Mouse (Mus musculus) liver (tissue): Measurements from ENCODE around the gene Ak5.
"Not testable (repeated sequence)": the region's sequence is repeated elsewhere in the genome, so short reads cannot be mapped to it uniquely, and the experiment has no call there.

Source experiments
- DNase-seq: peaks from one replicate; pipeline ENCODE4 v3.0.0-alpha.2; 2020; ENCODE audit warnings: mixed read lengths

Ak5 gene

DNA sequence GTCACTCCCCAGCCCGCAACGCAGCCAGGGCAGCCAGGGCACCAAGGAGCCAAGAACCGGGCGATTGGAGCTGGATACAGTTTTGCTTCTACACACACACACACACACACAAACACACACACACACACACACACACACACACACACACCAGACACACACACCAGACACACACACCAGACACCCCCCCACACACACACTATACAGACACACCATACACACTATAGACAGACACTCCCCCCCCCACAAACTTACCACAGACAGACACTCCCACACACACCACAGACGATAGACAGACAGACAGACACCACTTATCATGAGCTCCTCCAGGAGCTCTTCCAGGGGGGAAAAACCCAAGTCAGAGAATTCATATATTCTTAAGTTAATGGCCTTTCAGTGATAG, at the start of gene Ak5:
Gene Ak5, minus strand, starts transcription at position 122 of the 400 bp plus-strand sequence.
- DNase-seq: no peak

DNA sequence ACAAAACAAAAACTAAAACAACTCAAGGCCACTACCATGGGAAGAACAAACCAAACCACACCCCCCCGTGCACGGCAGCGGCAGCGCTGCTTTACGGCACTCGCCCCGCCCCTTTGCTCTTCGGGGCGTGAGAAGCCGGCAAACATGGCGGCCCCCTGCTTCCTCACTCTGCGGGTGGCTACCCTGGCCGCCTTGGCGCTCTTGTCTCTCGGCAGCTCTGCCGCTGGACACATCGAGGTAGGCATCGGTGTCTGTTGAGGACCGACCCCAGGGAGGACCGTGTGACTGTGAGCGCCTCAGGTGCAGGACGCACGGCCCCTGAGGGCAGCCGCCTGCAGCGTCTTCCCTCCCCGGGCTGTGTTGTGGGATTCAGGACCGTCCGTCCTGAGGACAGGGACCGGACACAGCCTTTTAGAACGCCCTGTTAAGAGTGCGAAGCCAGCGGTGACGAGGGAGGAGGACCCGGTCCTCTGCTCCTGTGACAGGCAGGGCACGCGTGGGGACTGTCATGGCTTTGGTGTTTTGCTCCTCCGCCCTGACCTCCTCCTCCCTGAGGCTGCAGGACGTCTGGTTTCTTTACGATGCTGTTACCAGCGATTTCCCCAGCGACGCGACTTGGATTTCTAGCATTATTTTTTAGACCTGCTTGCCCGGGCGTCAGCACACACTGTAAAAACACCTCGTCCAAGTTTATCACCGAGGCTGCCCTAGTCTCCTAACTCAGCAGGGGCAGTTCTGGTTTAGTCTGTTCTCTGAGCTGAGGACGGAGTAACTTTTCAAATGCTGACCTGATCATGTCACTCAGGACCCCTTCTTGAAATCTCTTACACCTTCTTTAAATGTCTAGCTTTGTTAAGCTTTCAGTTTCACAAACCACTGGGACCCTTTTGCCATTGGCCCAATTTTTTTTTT, 46.1 kb upstream of the Ak5 start, which contains the start of gene Pigk:
Gene Pigk, plus strand, starts transcription at position 110 of the 912 bp plus-strand sequence.
- peak; percentile 91 for DNase-seq

DNA sequence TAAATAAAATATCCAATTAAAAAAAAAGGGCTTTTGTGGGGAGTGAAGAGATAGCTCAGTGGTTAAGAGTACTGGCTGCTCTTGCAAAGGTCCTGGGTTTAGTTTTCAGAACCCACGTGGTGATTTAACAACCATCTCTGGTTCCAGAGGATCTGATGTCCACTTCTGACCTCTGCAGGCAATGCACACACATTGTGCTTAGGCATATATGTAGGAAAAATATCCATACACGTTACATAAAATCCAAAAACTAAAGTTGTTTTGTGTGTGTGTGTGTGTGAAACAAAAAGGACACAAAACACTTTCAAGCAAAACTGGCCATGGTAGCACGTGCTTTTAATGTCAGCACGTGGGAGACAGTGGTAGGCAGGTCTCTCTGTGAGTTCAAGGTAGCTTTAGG, 44.8 kb upstream of the Ak5 start:
- no peak for DNase-seq

DNA sequence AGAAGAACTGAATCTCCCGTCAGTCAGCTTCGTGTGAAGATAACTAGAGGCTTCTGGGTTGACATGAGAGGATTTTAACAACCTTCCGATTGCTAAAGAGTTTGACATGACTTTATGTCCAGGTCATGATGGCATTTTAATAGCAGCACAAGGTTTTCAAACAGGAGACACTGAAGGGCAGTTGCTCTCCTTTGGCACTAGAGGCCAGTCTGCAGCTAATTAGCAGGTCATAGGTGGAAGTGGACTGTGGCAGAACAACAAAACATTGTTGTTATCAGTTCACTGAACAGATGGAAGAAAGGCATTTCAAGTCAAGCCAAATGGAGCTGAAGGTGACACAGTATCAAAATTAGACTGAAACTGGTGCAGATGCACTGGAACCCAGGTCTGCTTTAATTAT, 41.8 kb upstream of the Ak5 start:
- DNase-seq: no peak

DNA sequence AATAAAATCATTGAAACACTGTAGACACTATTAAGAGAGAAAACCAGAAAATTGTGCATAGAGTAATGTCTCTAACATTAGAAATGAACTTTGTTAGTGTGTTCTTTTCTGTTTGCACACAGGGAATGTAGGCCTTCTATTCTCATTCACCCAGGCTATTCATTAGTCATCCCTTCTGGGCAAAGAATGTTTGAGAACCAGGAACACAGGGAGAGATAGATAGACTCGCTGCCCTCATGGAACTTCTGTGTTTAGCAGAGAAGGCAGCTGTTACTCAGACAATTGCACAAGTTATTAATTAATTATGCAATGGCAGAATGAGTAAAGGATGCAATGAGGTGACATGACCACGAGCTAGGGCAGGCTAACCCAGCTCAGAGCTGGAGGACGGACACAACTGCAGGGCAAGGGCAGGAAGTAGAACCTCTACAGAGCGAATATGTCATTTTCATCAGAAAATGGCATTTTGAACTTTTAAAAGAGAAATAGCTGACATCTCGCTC, 39.2 kb upstream of the Ak5 start:
- no peak for DNase-seq

DNA sequence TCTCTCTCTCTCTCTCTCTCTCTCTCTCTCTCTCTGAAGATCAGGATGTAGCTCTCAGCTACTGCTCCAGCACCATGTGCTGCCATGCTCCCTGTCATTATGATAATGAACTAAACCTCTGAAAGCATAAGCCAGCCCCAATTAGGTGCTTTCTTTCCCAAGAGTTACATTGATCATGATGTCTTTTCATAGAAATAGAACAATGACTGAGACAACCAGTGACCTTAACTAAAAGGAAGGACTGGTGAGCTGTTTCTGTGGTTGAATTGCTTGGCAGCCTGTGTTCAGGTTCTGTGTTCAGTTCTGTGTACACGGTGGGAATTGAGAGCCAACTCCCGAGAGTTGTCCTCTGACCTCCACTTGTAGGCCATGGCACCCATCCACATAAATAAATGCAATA, 38.7 kb upstream of the Ak5 start:
- DNase-seq: no peak

DNA sequence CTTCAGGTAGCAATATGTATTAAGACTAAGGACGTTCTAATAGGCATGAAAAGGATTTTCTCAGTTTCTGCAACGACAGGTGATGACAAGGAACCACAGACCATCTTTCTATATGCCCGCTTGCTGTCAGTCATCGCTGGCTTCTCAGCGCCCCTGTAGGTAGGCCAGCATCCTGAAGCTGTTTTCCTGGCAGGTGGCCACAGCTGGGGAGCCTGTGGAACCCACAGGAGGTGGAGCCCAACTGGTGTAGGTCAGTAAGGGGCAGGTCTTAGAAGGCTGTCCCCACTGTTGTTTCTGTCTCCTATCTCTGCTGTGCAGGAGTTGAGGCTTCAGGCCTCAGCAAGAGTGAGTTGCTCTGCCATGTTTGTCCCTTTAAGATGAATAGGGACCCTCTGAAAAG, 37.7 kb upstream of the Ak5 start:
- DNase-seq: no peak

DNA sequence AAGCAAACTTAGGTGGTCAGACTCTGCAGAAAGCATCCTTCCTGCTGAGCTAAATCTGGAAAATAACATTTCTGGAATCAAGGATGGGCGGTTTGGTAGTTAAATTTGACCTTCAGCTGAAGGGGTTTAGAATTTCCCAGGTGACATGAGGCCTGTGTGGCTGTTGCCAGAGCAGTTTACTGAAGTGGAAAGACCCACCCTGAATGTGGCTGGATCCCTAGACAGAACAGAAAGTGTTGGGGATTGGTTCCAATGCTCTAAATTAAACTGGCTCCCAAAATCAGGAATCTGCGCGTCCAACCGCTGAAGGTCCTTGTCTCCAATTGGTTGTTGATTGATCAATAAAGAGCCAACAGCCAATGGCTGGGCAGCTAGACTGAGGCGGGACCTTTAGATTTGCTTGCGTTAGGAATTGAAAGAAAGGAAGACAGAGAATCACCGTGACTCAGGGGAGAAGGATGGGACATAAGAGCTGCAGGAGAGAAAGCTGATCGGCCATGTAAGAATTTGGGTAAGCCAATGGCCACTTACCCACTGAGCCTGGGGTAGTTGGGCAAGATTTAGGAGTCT, 34.2 kb upstream of the Ak5 start:
- no peak for DNase-seq

DNA sequence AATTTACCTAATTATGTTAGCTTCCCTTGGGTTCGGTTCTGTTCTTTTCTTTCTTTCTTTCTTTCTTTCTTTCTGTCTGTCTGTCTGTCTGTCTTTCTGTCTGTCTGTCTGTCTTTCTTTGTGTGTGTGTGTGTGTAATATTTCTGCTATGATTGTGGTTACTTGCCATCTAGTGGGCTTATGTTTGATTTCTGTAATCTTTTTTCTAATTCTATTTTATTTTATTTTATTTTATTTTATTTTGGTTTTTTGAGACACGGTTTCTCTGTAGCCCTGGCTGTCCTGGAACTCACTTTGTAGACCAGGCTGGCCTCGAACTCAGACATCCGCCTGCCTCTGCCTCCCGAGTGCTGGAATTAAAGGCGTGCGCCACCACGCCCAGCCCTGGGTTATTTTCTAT, 33.4 kb upstream of the Ak5 start:
- not testable (repeated sequence) for DNase-seq

DNA sequence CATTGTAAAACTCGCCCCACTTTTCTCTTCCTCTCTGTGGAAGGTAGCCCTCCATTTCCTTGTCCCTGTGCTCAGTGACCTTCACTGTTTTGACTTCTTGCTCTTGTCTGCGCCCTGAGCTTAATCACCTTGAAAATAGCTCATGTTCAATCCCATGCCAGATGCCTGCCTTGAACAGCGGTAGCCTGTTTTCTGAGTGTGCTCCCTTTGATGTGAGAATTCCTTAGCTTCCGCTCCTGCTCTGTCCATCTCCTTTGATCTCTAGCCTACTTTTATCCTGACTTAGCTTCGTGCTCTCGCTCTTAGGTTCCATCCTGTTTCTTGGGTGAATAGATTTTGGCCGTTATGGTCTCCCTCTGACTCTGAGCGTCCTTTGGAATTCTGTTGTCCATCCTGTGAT, 31.1 kb upstream of the Ak5 start:
- DNase-seq: no peak

DNA sequence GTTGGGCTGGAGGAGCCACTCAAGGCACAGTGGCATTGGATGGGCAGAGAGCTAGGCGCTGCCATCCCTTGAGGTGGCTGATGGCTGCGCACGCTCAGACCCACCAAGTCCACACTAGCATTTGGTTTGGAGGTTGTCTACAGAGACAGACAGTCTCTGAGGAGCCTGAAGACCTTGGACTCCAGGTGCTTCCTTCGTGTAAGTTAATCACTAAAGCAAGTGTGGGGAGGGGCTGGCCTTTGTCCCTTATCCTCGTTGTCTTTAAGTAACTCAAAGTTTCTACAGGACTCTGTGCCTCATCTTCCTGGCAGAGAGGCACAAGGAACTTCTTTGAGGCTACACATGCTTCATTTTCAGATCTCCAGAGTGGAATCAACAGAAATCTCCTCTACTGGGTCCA, 29.9 kb upstream of the Ak5 start:
- DNase-seq: no peak

DNA sequence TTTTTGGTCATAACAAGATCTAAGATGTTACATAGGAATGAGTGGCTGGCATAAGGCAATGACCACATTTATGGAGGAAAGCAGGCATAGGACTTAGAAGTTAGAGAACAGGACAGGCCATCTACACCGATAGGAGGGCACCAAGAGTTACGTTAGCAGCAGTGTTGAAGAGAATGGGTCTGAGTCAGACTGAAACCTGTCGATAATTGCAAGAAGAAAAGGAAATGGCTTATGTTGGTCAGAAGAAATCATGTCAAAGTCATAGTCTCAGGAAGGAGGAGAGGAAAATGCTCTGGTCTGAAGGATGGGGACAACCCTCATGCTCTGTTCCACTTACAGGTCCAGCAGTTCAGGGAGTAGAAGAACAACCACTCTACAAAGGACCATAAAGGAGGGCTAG, 26.8 kb upstream of the Ak5 start:
- no peak for DNase-seq

DNA sequence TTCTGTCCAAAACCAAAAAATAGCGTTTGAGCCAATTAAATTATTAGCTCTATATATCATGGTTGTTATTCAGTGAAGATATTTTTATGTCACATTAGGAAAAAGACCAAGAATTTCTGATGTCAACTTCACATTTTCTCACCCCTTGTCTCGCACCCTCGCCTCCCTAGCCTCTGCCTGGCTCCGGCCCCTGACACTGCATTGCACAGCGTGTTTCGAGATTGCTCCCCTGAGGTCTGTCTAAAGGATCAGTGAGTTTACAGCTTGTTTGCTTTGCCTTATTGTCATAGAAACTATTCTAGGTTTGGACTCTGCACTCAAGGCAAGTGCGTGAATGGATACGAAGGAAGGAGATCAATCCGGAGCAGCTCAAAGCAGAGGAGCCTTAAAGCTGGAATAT, 20.9 kb upstream of the Ak5 start:
- no peak for DNase-seq

DNA sequence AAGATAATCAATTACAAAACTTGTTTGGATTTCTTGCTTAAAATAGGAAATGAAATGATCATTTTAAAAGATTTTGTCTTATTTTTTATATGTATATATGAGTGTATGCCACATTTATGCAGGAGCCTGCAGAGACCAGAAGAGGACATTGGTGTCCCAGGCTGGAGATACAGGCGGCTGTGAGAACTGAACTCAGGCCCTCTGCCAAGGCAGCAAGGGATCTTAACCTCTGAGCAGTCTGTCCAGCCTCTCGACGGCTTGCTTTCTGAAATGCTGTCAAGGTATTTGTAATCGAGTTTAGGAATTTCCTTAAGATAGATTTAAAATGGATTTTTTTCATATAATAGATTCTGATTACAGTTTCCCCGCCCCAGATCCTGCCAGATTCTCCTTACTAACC, 20.4 kb upstream of the Ak5 start:
- DNase-seq: no peak

DNA sequence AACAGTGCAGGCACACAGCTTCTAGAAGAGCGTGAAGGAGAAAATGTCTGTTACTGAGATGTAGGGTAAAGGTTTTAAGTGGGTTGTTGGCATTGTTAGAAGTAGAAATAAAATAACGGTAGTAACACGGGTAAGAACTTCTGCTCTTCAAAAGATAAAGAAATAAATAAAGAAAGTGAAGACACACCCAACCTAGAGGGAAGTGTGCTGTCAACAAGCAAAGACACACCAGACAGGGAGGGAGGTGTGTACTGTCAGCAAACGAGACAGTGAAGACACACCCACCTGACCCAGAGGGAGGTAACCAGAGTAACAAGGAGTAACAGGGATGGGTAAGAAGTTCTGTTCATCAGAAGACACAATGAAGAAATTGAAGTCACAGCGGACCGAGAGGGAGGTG, 6.5 kb upstream of the Ak5 start:
- no peak for DNase-seq

DNA sequence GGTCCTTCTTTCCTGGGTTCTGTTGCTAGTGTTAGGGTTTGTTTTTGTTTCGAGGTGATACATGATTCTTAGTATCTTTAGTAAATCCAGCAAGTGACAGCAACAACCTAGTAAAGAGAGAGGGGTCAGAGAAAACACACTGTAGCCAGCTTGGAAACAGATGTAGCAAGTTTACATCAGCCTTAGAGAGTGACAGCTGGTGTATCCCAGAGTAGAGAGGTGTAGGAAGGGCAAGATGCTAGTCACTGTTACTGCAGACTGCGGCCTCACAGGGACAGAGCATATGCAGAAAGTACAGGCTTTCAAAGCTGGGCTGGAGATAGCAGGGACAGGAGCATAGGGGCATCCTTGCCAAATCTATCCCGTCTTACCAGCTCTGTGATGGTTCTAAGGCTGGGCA, 1.6 kb upstream of the Ak5 start:
- no peak for DNase-seq

DNA sequence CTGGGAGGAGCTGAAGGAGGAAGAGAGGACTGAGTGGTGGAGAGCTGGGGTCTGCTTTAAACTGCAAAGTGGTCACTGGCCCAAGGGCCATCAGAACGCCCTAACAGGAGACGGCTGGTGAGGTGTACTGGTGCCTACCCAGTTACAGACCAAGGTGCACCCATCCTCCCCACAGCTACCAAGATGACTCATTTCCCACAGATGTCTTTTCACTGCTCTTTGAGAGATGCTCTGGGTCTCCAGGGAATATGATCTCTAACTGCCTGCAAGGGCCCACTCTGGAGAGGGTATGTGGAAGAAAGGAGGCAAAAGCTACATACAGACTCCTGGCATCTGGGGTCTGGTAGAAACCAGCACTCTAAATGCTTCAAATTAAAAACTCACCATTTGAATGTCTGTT, 633 bp upstream of the Ak5 start:
- no peak for DNase-seq

DNA sequence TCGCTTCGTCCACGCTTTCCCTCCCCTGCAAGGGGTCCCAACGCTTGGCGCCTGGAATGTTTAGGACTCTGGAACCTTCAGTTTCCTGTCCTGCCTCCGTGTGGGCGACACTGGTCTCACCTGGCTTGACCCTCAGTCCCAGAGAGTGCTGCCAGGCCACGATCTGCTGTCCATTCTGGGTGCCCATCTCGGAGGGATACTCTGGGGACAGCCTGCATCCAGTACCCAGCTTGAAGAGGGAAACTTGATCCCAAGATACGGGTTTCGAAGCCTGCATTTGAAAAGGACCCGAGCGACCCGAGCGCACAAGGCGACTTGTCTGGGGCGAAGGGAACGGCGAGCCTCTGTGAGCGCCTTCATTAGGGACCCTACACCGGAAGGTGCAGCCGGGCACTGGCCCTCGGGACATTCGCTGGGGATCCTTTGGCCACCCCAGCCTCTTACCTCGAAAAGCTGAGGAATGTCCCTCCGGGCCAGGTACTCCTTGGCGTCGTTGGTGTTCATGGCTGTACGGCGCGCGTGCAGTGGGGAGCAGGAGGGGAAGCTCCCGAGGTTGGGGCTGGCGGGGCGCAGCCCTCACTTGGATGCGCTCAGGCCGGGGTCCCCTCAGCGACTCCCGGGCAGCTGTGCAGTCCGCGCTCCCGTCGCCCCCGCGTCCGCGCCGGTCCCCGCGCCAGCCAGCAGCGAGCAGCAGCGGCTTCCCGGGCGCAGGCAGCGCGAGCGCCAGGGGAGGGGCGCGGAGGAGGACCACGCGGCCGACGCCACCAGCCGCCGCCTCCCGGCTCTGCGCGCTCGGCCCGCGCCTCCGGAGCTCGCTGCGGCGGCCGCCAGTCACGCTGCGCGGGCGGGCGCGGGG, 576 bp downstream of the Ak5 start:
- peak; percentile 11 for DNase-seq

DNA sequence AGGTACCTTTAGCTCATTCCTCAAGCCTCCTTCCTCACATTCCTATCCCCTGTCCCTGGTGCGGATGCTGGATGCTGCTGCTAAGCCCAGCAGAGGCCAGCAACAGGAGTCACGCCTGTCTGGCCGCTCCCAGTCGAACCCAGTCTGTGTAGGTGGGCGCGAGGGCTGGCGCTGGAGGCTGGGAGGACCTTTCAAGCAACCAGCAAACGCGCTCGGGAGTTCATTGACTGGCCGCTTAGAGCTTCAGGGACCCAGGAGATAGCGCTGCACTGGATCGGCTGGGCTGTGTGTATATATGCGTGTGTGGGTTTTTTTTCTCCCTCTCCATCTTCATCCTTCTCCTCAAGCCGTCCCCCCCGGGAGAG, 1.2 kb downstream of the Ak5 start:
- no peak for DNase-seq

DNA sequence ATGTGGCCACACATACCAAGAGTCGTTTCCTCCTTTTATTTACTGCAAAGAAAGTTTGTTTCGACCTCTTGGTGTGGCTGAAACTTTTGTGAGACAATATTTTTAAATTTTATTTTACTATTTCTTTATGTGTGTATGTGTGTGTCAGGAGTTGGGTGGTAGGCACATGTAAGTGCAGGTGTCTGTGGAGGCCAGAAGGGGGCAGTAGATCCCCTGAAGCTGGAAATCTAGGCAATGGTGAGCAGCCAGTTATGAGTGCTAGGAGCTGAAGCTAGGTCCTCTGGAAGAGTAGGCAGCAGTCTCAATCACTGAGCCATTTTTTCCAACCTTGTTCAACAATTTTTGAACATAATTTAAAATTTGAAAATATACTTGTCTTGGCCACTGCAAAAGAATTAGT, 9.6 kb downstream of the Ak5 start:
- DNase-seq: no peak

DNA sequence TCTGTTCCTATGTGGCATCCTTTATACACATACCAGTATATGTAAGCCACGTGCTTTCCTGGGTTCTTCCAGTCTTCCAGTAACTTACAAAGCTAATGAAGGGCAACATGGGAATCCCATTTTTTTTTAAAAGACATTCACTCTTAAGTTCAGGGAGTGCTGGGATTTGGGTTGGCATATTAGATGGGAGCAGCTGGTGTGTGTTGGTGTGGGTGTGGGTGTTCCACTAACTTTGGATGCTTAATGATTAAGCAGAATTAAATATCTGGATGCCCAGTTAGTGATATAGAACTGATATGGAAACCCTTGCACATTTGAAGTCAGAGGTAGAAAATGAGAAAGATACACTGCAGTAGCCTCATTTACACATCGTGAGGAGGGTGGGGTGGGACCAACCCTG, 16.2 kb downstream of the Ak5 start:
- DNase-seq: no peak

DNA sequence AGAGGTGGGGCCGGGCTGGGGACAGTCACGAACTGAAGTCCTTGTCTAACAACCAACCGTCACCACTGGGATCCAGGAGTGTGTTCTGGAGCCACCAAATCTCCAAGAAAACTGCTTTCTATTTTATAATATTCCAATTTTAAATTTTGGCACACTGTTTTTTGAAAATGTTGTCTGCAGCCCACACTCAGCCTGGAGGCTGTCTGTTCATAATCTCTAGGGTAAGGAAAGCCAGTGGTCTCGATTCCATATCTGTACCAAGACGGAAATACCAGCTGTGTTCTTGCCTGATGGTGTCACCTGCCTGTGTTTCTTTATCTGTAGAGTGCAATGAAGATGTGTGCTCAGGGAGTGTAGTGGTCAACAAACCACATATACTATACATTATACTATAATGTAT, 23.6 kb downstream of the Ak5 start:
- no peak for DNase-seq

DNA sequence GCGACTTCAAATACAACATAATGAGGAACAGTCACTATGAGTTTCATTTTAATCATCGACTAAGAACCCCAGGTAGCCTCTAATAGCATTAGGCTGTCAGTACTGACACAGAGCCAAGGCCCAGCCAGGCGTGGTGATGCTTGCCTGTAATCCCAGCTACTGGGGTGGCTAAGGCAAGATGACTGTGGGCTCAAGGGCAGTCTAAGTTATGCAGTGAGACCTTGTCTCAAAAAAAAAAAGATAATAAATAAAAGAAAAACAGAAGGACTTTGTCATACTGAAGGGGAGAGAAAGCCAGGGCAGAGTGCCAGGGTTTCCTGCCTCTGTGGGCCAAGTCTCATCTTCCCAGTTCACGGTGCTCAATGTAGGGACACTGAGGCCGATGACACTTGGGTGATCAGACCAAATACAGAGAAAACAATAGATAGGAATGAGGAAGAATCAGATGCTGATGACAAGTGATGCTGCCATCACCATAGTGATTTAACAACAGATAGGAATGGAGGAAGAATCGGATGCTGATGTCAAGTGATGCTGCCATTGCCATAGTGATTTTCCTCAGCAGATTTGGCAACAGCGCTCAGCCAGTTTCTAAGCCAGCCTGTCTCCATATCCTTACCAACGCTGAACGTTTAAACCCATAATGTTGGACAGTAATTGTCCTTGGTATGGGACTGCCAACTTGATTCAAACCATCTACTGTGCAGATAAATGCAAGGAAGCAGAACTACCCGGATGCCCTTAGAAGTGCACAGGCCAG, 42.9 kb downstream of the Ak5 start:
- DNase-seq: no peak
